Mouse (Mus musculus) heart, adult 2 months (tissue): ENCODE results near the gene Cbr2.

Experiments used
- CTCF ChIP-seq: fragments of 200-600 bp; IDR thresholded peaks from 2 replicates; pipeline ENCODE4 v1.8.1; 2022; ENCODE audit warnings: antibody characterized with exemption, mild to moderate bottlenecking, moderate library complexity
- POLR2A ChIP-seq: fragments of 200-500 bp; IDR thresholded peaks from 2 replicates; pipeline ENCODE4 v1.6.1; 2011; ENCODE audit warnings: mild to moderate bottlenecking, low read depth, low read length, control low read depth; ENCODE audit not compliant: insufficient read depth

DNA sequence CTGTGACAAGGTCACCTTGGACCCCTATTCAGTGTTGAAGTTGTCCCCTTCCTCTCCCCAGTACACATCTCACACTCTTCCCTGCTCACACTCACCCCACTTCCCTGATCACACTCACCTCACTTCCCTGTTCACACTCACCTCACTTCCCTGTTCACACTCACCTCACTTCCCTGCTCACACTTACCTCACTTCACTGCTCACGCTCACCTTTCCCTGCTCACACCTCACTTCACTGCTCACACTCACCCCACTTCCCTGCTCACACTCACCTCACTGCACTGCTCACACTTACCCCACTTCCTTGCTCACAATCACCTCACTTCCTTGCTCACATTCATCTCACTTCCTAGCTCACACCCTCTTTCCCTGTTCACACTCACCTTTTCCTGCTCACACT, 519 bp downstream of the Cbr2 start:
- no peak for TF ChIP-seq POLR2A
- no peak for TF ChIP-seq CTCF
